Mouse (Mus musculus) kidney, postnatal 25 days (tissue): Measurements from ENCODE around the gene Usp12.

Experiments
- DNase-seq, 2 experiments: peaks; one replicate each; pipeline ENCODE4 v3.0.0; 2021; ENCODE audit warnings: mixed read lengths in 2 of 2

The Usp12 gene

DNA sequence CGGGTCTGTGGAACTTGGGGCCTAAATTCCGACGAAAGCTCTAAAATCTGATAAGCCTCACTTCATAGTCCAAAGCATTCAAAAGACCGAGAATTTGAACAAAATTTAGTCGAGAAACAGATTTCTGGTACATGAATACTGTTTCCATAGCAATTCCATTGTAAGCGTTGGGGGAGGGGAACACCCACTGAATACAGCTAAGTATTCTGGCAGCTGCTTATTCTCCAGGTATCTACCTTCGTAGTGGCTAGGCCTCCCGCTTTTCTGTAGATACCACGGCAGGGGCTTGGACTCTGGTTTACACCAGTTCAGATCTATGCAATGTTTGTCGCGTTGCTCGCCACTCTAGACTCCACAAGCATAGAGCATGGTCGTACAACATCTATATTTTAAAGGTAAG, 922 bp upstream of the Usp12 start:
- DNase-seq = no peak

DNA sequence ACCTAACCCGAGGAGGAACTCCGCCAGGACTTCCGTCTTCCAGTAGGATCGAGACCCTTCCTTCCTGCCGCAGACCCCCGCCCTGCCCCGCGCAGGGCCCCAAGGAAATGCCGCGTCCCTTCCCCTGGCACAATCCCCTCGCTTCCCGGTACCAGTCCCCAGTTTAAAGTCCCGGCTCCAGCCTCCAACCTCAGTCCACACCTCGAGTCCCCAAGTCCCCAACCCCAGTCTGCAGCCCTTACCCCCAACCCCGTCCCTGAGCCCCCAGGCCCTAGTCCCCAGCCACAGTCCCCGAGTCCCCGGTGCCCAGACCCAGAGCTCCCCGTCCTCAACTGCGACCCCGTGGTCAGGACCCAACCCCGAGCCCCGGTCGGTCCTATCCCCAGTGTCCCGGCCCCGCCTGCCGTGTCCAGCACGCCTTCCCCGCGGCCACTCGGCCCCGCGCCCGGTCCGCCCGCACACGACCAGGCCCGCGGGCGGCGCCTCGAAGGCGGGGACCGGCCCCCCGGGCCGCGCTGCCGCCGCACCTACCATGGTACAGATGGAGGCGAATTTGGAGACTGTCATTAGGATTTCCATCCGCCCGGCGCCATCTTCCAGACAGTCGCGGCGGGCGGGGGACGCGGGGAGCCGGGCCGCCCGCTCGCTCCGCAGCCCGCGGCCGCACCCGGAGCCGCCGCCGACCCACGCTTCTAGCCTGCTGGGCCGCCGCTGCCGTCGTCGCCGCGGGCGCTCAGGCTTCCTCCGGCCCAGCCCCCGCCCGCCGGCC, 538 bp downstream of the Usp12 start:
- peak; percentile 39 to 56 for DNase-seq

DNA sequence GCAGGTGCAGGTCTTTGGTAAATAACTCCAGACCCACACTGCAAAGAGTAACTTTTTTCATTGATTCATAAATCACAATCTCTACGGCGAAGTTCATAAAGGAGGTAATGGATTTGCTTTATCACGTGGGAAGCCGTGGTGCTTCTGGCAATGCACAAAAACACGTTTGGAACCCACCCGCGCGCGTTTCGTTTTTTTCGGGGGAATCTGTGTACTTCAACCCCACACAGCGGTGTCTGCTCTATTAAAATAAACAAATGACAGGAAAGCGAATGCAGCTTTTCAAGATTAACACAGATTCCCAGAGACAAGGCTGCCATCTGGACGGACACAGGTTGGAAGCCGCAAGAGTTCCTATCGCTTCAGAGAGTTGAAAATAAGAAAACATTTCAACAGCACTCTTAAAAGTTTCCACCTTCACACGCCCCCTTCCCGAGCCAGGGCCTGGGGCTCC, 1.1 kb downstream of the Usp12 start:
- no peak for DNase-seq

DNA sequence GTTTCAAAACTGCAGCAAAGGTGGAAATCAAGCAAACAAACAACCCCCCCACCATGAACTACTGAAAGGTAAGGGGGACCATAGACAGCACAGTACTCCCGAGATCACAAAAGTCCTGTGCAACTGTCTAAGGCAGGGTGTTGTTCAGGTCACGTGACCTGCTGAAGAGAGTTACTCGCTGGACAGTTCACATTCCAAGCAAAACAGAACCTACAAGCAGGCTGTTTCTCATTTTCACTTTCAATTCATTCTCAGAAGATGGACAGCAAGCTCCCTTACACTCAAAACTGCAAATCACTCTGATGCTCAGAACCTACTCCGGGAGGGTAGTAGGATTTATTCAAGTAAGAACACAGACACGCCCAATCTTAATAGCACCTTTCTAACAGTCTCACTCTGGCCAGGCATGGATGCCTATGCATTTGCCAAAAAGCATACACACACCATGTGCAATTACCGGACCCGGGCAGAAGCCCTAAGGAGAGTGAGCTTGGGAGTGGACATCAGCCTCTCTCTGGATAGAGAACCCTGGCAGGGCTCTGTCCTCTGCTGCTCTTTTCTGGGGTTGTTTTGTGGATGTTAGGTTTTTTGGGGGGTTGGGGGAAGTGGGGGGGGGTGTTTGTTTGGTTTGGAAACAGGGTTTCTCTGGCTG, 2.5 kb downstream of the Usp12 start:
- peak; percentile 51 to 67 for DNase-seq

DNA sequence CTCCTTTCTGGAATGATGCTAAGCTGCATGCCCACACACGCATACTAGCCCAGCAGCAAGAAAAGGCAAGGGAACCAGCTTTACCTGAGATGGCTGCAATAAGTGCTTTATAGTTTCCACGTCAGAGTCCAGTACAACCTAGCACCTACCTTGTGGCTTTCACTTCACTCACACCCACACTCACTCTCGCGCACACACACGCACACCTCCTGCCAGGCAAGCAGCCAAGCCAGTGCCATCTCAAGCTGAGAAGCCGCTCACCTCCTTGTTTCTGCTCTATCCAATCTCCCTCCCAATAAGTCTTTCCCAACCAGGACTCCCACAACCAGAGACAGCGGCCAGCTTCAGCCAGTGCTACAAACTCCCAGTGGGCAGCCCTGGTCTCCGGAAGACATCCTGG, 3.9 kb downstream of the Usp12 start:
- peak in 1 of 2 experiments; percentile 38 for DNase-seq

DNA sequence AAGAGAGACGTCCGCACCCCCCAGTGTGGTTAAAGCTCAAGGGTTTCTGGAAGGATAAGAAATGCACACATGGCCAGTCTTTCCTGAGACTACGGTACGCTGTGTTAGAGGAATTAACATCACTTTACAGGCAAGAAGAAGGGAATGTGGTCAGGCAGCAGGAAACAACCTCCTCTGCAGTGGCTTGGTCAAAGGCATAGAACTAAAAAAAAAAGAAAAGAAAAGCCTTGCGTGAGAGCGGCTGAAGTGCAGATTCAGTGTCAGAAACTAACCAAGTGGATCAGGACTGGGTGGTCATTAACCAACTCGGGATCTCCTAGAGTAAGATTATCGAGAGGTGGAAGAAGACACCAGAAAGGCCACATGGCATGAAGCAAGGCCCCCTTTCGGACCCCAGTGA, 5.4 kb downstream of the Usp12 start:
- peak; percentile 62 to 72 for DNase-seq

DNA sequence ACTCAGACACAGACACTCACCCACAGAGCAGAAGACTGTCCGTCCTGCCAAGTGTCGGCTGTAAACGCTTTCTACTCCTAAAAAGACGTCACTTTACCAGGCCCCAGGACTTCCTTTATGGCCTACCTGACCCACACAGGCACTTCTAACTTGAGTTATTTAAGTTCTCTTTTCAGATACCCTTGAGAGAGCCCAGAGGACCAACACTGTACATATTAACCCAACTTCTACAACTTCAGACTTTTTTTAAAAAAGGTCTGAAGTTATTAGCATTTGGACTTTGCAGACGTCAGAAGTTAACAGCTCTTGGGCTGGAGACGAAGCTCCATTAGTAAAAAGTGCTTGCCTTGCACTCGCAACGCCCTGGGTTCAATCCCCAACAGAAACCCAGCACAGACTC, 8.7 kb downstream of the Usp12 start:
- no peak for DNase-seq

DNA sequence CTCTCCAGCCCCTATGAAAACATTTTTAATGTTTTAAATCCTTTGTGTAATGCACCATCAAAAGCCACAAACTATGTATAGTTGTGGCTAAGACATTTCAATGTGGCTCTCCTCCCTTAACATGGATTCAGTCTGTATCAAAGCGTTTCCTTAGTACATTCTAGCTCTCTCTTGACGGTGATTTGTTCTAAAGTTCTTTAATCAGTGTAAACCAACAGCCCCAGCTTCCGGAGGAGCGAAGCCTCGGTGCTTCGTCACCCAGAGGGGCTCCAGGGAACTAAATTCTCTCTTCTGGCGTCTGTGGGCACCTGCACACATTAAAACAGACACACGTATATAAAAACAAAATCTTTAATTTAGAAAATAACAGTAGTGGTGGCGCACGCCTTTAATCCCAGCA, 10.9 kb downstream of the Usp12 start:
- no peak for DNase-seq

DNA sequence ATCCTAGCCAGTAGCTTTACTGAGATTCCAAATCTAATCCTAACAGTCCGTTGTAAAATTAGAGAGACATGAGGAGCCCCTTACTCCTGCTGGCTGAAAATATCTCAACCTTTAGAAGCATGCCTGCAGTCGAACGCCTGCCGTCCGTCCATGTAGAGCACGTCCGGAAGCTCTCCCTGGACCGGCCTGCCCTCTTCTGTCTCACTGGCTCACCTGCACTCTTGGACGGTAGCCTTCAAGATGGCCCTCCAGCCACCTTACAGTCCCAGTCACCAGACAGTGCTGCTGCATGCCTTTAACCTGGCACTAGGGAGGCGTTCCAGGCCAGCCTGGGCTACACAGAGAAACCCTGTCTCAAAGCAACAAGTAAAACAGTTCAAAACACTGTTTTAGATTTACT, 11.5 kb downstream of the Usp12 start:
- DNase-seq = peak; percentile 61 to 80

DNA sequence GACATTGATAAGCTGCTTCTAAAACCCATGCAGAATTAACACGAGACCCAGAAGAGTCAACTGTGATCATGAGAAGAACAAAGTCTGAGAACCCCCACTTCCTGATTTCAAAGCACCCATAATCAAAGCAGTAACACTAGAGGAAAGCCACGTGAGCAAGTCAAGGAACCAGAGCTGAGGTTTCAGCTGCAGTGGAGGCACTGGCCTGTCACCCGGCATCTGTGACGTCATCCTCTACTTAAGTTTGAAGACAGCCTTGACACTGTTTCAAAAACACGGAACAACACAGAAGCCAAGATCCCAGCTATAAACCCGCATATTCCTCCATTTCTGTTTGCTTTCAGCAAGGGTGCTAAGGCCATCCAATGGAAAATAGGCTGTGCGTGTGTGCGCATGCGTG, 13.1 kb downstream of the Usp12 start:
- no peak for DNase-seq

DNA sequence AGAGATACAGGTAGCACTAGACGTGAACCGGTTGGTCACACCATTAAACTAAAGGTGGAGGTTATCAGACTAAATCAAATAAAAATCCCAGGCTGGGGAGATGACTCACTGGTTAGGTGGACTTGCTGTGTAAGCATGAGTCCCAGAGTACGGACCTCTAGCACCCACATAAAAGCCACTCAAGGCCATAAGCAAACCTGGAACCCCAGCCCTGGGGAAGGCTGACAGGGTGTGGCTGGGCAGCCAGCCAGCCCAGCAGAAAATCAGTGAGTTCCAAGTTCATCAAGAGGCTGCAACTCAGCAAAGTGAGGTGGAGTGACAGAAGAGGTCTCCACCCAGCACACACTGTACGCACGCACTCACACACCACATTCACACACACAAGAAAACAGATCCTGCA, 14.9 kb downstream of the Usp12 start:
- DNase-seq = peak; percentile 66 to 81

DNA sequence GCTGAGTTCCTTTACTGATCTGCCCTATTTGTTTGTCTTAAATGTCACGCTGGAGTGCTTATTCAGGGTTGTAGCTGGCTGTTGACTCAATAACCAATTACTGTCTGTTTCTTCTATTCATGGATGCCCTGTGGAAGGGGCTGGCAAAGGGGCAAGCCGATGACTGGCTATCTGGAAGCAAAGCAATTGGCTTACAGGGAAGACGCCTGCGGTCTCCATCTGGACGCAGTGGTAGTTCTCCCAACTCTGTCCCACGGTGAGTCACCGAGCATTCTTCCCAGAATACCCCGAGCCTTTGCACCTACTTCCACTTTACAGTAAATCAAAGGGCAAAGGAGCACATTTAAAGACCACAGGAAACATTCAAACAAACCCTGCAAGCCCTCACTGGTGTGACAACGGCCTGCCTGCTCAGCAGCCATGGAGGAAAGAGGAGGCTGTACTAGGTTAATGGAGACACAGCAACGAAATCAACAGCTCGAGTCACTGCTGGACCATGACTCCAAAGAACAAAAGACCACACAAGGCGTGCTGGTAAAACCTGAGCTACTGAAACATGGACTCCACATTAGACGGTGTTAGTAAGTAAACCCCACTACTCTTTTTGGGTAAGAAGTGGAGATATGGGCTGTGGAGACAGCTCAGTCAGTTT, 17.7 kb downstream of the Usp12 start:
- DNase-seq = no peak

DNA sequence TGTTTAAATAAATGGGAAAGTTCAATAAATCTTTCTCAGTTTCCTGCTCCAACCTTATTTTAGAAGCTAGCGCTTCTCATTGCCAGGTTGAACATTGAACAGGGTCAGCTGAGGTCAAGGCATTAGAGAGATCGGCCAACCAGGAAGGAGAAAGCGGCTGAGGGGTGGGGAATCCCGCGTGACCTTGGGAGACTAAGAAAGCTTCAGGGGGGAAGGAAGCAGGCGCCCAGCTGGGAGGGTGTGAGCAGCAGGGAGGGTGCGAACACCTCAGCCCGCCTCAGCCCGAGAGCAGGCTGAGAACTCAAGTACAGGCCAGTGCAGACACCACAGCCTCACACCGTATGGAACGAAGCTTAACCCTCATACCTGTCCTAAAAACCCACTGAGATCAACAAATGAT, 22.8 kb downstream of the Usp12 start:
- peak; percentile 89 to 94 for DNase-seq

DNA sequence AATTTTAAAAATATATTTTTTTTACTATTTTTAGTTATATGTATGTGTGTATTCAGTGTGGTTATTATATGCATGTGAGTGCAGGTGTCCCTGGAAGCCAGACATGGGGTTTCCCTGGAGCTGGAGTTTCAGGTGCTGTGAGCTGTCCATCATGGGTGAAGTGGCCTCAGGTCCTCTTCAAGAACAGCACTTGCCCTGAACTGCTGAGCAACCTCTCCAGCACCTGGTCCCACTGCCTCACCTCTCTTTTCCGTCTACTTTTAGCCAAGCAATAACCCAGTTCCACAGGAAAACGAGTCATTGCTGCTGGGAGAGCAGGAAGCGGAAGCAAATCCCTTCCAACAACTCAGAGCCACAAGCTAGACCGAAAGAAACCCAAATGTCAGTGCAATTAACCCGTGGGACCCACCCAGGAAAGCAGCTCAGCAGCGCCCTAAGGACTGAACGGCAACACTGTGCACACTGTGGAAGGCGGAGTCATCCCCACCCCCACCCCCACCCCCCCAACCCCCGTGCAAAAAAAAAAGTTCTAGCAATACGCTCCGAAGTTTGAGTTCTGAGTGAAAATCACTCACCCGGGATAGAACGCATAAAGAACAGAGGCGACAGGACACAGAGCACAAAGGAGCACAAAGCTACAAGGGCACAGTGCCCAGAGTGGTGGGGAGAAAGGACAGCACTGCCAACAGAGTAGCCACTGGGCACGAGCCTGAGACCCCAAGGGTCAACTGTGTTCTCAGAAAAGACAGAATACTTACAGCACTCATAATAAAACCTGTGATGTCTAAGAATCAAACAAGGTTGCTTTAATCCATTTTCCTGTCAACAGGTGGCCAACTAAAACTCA, 24.6 kb downstream of the Usp12 start:
- peak in 1 of 2 experiments; percentile 56 for DNase-seq

DNA sequence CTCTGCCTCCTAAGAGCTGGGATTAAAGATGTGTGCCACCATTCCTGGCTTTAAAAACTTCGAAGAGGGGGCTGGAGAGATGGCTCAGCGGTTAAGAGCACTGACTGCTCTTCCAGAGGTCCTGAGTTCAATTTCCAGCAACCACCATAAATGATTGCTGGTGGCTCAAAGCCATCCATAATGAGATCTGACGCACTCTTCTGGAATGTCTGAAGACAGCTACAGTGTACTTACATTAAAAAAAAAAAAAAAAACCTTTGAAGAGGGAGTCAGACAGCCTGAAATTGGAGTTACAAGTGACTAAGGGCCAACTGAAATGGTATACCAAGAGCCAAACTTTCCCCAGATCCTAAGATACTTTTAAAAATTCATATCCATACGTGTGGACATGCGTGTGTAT, 29.0 kb downstream of the Usp12 start:
- no peak for DNase-seq

DNA sequence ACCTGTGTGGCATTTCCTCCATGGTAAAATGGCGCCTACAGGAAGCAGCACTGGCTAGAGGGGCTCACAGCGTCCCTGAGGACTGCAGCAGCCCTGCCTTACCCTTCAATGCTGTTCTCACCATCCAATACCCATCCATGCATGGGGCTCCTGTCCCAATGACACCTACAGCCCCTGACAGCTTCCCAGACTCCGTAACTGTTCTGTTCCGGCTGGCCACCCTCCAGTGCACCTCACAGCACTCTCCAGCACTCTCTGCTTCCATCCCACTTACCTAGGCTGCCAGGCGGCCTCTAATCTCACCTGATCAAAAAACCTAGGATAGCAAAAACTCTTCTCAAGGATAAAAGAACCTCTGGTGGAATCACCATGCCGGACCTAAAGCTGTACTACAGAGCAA, 35.6 kb downstream of the Usp12 start:
- peak; percentile 67 to 78 for DNase-seq

DNA sequence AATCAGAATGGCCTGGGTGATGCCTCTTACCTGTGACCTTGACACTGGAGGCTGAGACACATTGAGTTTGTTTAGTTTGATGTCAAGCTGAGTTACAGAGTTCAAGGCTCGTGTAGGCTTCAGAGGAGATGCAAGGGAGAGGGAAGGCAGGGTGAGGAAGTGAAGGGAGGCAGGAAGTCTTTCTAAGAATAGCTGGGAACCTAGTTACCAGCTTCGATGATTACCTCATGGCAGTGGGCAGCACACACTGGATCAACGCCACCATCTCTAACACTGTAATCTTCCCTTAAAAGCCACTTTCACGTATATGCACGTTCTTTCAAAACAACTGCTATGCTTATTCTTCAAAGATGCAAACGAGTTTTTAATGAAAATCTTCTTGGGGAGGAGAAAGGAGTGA, 36.9 kb downstream of the Usp12 start:
- no peak for DNase-seq

DNA sequence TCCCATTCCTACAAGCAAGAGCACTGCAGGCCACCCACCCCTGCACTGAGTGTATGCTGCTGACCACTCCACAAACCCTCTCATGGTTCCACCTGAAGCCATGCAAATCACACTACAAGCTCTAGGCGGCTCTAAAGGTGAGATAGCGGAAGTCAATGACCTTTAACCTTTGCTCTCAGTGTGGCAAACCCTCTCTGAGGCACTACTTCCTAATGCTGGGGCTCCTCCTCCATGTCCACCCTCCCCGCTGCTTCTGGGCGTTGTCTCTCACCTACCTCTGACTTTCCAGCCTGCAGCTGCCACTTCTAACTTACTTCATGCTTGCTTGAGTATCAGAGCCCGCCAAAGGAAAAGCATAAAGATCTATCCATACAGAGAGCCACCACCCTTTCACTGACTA, 37.5 kb downstream of the Usp12 start:
- peak in 1 of 2 experiments; percentile 49 for DNase-seq

DNA sequence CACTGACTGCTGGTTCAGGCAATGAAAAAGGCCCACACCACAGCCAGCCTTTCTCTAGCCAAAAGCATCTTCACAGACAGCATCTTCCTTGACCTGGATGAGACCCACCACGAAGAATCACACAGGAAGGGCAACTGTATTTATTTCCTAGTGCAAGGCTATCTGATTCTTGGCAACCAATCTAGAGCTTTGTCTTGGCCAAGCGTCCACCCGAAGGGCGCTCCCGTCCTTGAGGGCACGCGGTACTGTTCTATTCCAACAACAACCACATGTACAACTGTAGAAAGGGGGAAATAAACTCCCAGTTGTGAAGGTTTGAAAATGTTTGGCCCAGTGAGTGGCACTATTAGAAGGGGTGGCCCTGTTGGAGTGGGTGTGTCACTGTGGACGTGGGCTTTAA, 41.6 kb downstream of the Usp12 start:
- DNase-seq = no peak

DNA sequence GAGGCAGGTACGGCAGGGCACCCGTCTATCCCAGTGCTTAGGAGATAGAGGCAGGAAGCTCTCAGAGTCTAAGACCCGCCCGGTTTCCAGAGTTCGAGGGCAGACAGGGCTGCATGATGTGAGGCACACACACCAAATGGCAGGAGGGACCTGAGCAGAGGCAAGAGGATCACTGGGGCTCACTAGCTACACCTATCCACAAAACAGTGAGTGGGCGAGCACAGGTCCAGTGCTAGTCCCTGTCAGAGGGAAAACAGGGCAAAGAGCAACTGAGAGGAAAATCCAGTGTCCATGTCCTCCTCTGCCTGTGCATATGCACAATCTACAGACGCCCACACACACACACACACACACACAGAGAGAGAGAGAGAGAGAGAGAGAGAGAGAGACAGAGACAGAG, 43.8 kb downstream of the Usp12 start:
- DNase-seq = peak in 1 of 2 experiments; percentile 14

DNA sequence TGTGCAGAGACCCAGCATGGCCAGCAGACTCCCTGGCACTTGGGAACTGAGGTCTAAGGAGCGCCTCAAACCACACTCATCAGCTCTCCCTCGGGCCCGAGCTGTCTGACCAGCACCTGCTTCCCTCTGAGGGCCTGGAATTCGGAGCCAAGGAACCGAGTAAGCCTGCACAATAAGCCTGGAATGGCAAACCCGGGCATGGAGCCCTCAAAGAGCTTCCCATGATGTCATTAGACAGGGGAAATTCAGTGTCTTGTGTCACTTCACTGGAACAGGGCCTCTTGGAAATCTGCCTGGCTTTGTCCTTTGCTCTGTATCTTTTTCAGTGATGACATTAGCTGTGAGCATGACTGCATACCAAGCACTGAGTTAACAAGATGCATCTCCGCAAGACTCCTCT, 44.5 kb downstream of the Usp12 start:
- DNase-seq = peak; percentile 39 to 43

DNA sequence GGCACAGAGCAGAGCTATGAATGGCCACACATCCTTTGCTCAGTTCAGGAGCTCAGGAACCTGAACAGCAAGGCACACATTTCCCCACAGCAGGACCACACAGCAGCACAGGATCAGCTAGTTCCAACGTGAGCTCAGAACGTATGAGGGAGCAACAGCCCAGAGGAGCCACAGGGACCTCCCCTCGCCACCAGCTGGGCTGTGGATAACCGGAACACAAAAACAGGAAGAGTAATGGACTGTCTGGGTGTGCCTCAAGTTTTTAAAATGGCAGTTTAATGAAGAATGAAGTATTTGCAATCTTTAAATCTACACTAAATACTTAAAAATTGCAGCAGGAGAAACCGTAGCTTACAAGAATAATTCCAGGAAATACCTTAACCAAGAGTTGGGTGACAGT, 44.9 kb downstream of the Usp12 start:
- peak in 1 of 2 experiments; percentile 20 for DNase-seq

DNA sequence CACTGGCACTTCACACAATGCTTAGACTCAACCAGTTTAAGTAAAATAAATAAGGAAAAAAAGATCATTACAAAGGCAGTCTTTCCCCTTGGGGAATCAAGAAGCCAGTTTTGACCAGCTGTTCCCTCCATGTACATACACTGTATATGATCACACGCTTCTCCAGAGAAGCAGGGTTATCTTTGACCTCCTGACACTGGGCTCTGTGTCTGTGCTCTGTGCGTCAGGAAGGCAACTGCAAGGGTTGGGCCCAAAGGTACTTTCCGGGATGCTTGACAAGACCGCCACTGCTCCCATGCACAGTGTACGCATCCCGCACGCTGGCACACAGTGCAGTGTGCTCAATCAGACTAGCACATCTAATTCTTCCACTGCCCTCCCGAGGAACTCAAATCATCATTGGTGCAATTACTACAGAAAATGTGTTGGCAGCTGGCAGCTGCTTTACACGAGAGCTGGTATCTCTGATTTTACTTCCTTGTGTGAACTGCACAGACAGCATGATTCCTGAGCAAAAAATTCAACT, 57.8 kb downstream of the Usp12 start:
- no peak for DNase-seq
